Mouse (Mus musculus) ES-E14 (cell line): ENCODE data around the gene Zfp664. TPM values are rescaled to one million over a fixed set of nuclear protein-coding genes. Genes with fewer than 3 reads are reported as not detected.

ENCODE experiments used
- DNase-seq: peaks from one replicate; pipeline ENCODE4 v3.0.0-alpha.2; 2013; ENCODE audit warnings: low read depth, low spot score
- H3K27ac ChIP-seq: 2 replicates; pipeline ENCODE4 v1.5.1; 2012; ENCODE audit warnings: low read depth, mild to moderate bottlenecking, low read length, moderate library complexity, mixed read lengths; ENCODE audit not compliant: poor library complexity, insufficient read depth, severe bottlenecking
- H3K36me3 ChIP-seq: 2 replicates; pipeline ENCODE4 v1.6.1; 2012; ENCODE audit warnings: mild to moderate bottlenecking, low read length, moderate library complexity, mixed read lengths; ENCODE audit not compliant: control insufficient read depth, poor library complexity, insufficient read depth, severe bottlenecking
- H3K4me1 ChIP-seq, 2 experiments: fragments of 150-350 bp in 1 of 2; sonication (generic) in 1 of 2; 2 replicates each; pipeline ENCODE4 v1.6.1; 2012; ENCODE audit warnings: low read length in 2 of 2, mild to moderate bottlenecking in 1 of 2, mixed read lengths in 1 of 2; ENCODE audit not compliant: control insufficient read depth in 2 of 2, insufficient read depth in 2 of 2, poor library complexity in 1 of 2
- H3K4me3 ChIP-seq, 2 experiments: fragments of 150-350 bp in 1 of 2; sonication (generic) in 1 of 2; 2 replicates each; pipeline ENCODE4 v1.5.1; 2012; ENCODE audit warnings: low read length in 2 of 2, low read depth in 1 of 2, mild to moderate bottlenecking in 1 of 2, mixed read lengths in 1 of 2; ENCODE audit not compliant: insufficient read depth in 1 of 2, poor library complexity in 1 of 2, severe bottlenecking in 1 of 2
- H3K9ac ChIP-seq: 2 replicates; pipeline ENCODE4 v1.6.1; 2012; ENCODE audit warnings: low read depth, mild to moderate bottlenecking, low read length, mixed read lengths; ENCODE audit not compliant: poor library complexity, insufficient read depth, severe bottlenecking
- H3K9me3 ChIP-seq: fragments of 150-350 bp; sonication (generic); 2 replicates; pipeline ENCODE4 v1.6.1; 2012; ENCODE audit warnings: low read depth, mild to moderate bottlenecking, low read length; ENCODE audit not compliant: control insufficient read depth, insufficient read depth
- CHD2 ChIP-seq: IDR thresholded peaks from 2 replicates; pipeline ENCODE4 v1.6.1; 2014; ENCODE audit warnings: mild to moderate bottlenecking, low read depth, low read length, inconsistent platforms
- HCFC1 ChIP-seq: IDR thresholded peaks from 2 replicates; pipeline ENCODE4 v1.6.1; 2012; ENCODE audit warnings: low read length, inconsistent platforms, borderline replicate concordance; ENCODE audit not compliant: insufficient read depth
- MAFK ChIP-seq: IDR thresholded peaks from 2 replicates; pipeline ENCODE4 v1.6.1; 2014; ENCODE audit warnings: mild to moderate bottlenecking, low read depth, low read length, inconsistent platforms; ENCODE audit not compliant: insufficient read depth
- ZC3H11A ChIP-seq: IDR thresholded peaks from 2 replicates; pipeline ENCODE4 v1.6.1; 2012; ENCODE audit warnings: low read depth, mild to moderate bottlenecking, inconsistent platforms, low read length, borderline replicate concordance
- ZNF384 ChIP-seq: IDR thresholded peaks from 2 replicates; pipeline ENCODE4 v1.6.1; 2012; ENCODE audit warnings: low read depth, low read length, inconsistent platforms
- in situ Hi-C, 2 experiments: fragments of 600-800 bp; cut with MboI; formaldehyde crosslinking; loops; one replicate each; pipeline ENCODE4 v1.15.1; 2025; ENCODE audit warnings: low sequenced_read_pairs in 2 of 2, inconsistent platforms in 1 of 2; ENCODE audit not compliant: unreplicated experiment in 2 of 2
- total RNA-seq: library from RNA; depleted of rRNA; stranded (reverse); fragments of 300-350 nt; gene quantifications from 2 replicates; pipeline ENCODE4 v1.2.3, GENCODE M21; 2012

Zfp664 gene
- total RNA-seq, 1 experiment, result 27.4 TPM

GRCm38 (mm10) chr5:124851572-124851971 lies 10.9 kb upstream of the Zfp664 start:
- in situ Hi-C loops, result no loop called here
- H3K9ac ChIP-seq, result no peak overlapping the region
- TF ChIP-seq HCFC1 (no peak), ZNF384 (no peak), CHD2 (no peak), ZC3H11A (no peak), MAFK (no peak)
- peak; percentile 47 for DNase-seq
- peaks cover 3 to 9% of the 10 kb centered on the region in 2 experiments; a peak in 1 of 4 replicates for H3K4me1 ChIP-seq
- no peak overlapping the region for H3K27ac ChIP-seq
- H3K4me3 ChIP-seq, result no peak overlapping the region
- H3K9me3 ChIP-seq, result no peaks in the 10 kb centered on the region
- H3K36me3 ChIP-seq, result no peaks in the 10 kb centered on the region

GRCm38 (mm10) chr5:124852294-124852693 lies 10.2 kb upstream of the Zfp664 start:
- H3K9me3 ChIP-seq, result no peaks in the 10 kb centered on the region
- no peak overlapping the region for H3K4me3 ChIP-seq
- in situ Hi-C loops, result no loop called here
- no peak for TF ChIP-seq MAFK
- TF ChIP-seq CHD2, result no peak
- H3K36me3 ChIP-seq, result no peaks in the 10 kb centered on the region
- no peak for DNase-seq
- peaks cover 3 to 9% of the 10 kb centered on the region in 2 experiments; a peak in 1 of 4 replicates for H3K4me1 ChIP-seq
- H3K9ac ChIP-seq, result no peak overlapping the region
- H3K27ac ChIP-seq, result no peak overlapping the region

- TF ChIP-seq ZNF384, result no peak
- no peak for TF ChIP-seq MAFK
- TF ChIP-seq HCFC1, result no peak
- TF ChIP-seq ZC3H11A, result no peak
- no peak for TF ChIP-seq CHD2
- Histone ChIP-seq H3K4me3 (no peak overlapping the region), H3K4me1 (peaks cover 3 to 9% of the 10 kb centered on the region in 2 experiments; a peak in 1 of 4 replicates), H3K9me3 (no peaks in the 10 kb centered on the region), H3K27ac (no peak overlapping the region), H3K36me3 (no peaks in the 10 kb centered on the region), H3K9ac (no peak overlapping the region)
- in situ Hi-C loops, result no loop called here
- DNase-seq, result no peak
Observed at GRCm38 (mm10) chr5:124853079-124853478, 9.4 kb upstream of the Zfp664 start.

GRCm38 (mm10) chr5:124854202-124854601 lies 8.3 kb upstream of the Zfp664 start:
- TF ChIP-seq HCFC1 (no peak), MAFK (no peak), ZC3H11A (no peak), CHD2 (no peak), ZNF384 (no peak)
- in situ Hi-C loops, result no loop called here

GRCm38 (mm10) chr5:124860013-124860412 lies 2.5 kb upstream of the Zfp664 start:
- no peak for DNase-seq

More at GRCm38 (mm10) chr5:124854202-124854601, 8.3 kb upstream of the Zfp664 start:
- H3K4me3 ChIP-seq, result no peak overlapping the region
- no peak overlapping the region for H3K9ac ChIP-seq
- no peak overlapping the region for H3K27ac ChIP-seq
- peaks cover 3 to 9% of the 10 kb centered on the region in 2 experiments; a peak in 1 of 4 replicates for H3K4me1 ChIP-seq
- DNase-seq, result no peak
- H3K9me3 ChIP-seq, result no peaks in the 10 kb centered on the region
- H3K36me3 ChIP-seq, result no peaks in the 10 kb centered on the region

More at GRCm38 (mm10) chr5:124860013-124860412, 2.5 kb upstream of the Zfp664 start:
- H3K4me3 ChIP-seq, result no peak overlapping the region
- H3K9ac ChIP-seq, result no peak overlapping the region
- TF ChIP-seq ZNF384 (no peak), ZC3H11A (no peak), CHD2 (no peak), HCFC1 (no peak), MAFK (no peak)
- H3K36me3 ChIP-seq, result no peaks in the 10 kb centered on the region
- H3K4me1 ChIP-seq, result no peaks in the 10 kb centered on the region
- no peak overlapping the region for H3K27ac ChIP-seq
- no peaks in the 10 kb centered on the region for H3K9me3 ChIP-seq
- in situ Hi-C loops, result no loop called here
